Mouse (Mus musculus) G1E-ER4 (cell line): ENCODE measurements around the gene Ccr7. TPM values are rescaled to one million over a fixed set of nuclear protein-coding genes. Genes with fewer than 3 reads are reported as not detected.

ENCODE experiments used
- GATA1 ChIP-seq: IDR thresholded peaks from one replicate; pipeline ENCODE4 v1.8.0; 2012; ENCODE audit warnings: low read length, inconsistent platforms
- polyA plus RNA-seq: library from polyadenylated mRNA; stranded (reverse); fragments of >175 nt; gene quantifications from 2 replicates; pipeline ENCODE4 v1.2.3, GENCODE M21; 2012

The Ccr7 gene
- polyA plus RNA-seq, 1 experiment: not detected

DNA sequence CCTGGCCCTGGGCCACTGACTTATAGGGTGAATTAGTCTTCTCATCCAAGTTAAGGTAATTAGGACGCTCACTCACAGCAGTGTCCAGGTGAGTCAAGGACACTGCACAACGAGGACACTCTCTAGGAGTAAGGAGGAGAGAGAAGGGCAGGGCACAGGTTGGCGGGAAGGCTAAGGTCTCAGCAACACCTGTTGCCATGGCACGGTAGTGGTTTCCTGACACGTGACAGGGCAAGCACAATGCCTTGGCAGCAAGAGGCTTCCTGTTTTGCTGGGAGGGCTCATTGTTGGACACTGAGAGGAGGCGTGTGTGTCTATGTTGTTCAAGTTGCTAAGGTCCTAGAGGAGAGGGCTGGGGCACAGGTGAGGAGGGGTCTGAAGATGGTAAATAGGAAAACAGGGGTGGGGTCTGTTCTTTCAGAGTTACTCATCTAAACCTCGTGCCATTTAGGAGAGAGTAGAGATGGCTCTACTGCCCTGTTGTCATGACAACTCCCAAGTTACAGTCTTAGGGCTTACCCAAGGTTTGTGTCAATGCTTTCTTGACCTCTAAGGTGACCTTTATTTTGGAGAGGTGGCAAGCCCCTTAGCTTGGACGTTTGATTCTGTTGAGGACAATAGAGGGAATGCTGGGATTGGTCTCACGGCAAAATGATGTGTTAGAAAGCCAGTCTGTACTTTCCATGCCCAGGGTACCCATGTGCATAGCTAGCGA is 8.3 kb upstream of the Ccr7 start:
- no peak for TF ChIP-seq GATA1

DNA sequence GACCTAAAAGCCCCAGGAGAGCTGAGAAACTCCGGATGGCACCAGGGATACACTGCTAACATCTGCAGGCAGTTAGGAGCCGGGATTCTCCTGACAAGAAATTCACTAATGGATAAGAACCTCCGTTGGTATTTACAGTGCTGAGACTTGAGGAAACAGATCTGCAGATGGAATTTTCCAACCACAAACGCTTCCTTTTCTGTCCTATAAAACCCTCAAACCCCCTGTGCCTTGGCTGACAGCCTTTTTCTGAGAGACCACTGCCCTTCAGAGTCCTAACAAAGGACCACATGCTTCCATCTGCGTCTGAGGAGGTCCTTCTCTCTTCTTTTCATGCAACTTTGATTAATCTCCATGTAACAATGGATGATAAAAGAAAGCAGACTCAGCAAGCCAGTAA is 6.8 kb upstream of the Ccr7 start:
- TF ChIP-seq GATA1: no peak

- TF ChIP-seq GATA1: no peak
Measured at GRCm38 (mm10) chr11:99160228-99160627, 5.4 kb upstream of the Ccr7 start.

DNA sequence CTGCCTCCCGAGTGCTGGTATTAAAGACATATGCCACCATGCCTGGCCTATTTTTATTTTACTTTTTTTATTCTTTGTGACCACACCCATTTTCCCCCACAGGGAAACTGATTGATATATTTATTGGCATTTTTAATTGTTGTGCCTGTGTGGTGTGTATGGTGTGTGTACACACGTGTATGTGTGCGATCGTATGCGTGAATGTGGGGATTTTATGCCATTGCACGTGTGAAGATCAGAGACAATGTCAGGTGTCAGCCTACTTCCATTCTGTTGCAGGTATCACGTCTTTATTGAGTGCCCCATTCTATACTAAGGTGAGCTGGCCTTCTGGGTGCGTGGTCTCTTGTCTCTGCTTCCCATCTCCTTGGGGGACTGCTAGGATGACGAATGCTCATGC is 940 bp upstream of the Ccr7 start:
- TF ChIP-seq GATA1: no peak

GRCm38 (mm10) chr11:99153767-99154753 is 817 bp downstream of the Ccr7 start:
- TF ChIP-seq GATA1: no peak

DNA sequence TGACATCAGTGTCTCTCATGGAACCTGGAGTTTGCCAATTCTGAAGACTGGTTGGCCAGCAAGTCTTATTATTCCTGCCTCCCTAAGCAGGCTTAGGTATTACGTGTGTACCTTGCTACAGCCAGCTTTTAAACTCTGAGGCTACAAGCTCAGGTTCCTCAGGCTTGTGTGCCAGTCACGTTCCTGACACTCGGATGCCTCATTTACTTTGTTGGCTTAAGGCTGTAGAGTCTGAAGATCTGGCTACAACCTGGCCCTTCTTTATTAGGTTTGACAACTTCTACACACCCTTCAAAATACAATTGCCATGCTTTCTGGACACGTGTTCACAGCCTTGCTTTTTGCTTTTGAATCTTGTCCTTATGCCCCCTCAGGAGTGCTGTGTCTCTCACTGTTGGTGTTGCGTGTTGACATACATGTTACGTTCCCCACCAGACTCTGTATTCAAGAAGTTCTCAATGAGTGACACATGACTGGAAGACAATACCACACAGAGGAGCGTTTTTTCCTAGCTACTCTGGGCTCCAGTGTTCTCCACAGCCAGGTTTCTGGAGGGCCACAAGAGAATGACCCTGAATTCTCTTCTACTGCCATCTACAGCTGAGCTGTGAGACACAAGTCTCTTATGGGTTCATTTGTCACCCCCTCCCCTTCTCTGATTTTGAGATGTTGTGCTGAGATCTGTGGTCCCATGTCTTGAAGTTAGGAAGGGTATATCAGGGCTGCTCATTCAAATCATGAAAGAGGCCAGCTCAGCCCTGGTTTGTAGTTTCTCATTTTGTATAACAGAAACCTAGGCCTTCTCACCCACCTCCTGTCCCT is 2.3 kb downstream of the Ccr7 start:
- TF ChIP-seq GATA1: no peak

DNA sequence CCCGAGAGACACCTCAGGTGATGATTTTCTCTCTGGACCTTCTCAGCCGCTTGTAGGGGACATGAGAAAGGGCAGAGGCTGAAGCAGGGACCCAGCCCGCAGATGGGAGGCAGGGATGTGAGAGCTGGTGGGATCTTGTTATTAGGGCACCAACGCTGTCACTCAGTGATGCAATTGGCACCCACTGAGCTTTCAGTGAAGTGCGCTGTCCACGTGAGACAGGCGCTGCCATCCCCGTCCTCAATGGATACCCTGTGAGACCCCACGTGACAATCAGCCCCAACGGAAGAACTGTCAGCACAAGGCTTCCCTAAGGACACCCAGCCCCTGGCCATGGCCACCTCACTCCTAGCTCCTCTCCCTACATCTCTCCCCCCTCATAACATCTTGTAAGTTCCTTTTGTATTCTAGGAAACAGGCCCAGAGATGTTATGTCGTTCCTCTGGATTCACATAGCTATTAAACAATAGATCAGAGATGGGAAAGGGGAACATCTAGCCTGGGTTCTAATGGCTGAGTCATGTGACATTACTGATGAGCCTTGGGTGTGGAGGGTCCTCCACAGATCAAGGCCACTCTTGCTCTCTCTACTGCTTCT is 3.4 kb downstream of the Ccr7 start:
- TF ChIP-seq GATA1: no peak

GRCm38 (mm10) chr11:99150889-99151288 is 4.0 kb downstream of the Ccr7 start:
- no peak for TF ChIP-seq GATA1

DNA sequence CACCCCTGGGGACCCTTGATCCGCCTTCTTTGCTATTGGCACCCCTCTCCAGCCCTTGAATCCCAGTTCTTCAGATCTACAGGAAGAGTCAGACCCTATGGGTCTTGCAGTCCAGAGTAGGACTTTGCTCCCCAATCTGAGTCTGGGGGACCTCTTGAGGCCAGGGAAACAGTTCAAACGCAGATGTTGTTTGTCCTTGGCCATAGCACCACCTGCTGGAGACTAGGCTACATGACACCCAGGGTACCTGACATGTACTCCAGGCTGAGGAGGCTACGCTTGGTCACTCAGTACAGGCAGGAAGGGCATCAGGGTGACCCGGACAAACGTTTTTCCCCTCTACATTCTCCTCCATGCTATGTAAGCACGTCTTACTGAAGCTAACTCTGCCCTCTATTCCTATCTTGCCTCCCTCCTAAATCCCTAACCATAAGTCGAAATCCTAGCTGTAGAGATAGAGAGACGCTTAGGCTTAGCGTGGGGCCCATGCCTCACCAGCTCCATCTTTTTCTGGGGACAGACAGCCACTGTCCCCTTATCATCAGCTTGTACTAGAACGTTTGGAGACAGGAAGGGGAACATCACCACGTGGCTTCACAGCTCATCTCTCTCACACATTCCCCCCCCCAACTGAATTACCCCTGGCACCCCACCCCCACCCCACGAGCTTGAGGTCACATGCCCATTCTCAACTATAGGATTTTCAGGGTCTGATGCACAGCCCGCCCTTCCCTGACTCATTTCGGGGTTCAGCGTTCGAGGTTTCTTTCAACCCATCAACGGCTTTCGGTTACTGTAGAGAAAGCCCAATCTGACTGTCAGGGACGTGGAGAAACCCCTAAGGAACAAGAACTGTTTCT is 4.7 kb downstream of the Ccr7 start:
- no peak for TF ChIP-seq GATA1

DNA sequence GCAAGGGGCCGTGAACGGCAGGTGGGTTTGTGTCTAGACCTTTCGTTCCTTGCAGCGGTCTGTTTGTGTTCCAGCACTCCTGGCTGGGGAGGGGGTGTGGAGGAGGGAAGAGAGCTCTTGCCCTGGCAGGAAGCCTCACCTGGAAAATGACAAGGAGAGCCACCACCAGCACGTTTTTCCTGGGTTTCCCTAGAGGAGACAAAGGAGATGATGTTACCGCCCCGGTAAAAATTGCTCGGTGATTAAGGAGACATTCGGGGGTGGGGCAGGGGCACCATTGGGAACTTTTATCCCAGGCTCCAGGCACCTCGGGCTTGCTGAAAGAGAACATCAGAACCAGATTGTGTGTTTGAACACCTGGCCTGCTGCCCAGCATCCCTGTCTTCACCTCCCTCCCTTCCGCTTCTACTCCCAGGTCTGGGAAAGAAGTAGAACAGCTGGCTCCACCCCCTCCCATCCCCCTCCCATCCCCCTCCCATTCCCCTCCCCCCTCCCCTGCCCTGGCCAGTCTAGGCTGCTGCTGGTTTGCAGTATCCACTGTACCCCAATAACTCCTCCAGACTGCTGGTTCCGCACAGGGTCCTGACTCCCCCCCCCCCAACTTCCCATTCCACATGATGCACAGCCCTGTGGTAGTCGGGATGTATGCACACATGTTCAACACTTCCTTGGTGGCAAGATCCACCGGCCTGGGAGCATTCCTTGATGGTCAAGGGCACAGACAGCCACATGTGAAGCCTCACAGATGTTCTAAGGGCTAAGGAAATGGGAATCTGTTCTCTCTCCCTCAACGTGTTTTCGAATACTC is 5.8 kb downstream of the Ccr7 start:
- no peak for TF ChIP-seq GATA1

GRCm38 (mm10) chr11:99148400-99148799 is 6.5 kb downstream of the Ccr7 start:
- no peak for TF ChIP-seq GATA1

- no peak for TF ChIP-seq GATA1
Measured at GRCm38 (mm10) chr11:99147920-99148289, 7.0 kb downstream of the Ccr7 start.

DNA sequence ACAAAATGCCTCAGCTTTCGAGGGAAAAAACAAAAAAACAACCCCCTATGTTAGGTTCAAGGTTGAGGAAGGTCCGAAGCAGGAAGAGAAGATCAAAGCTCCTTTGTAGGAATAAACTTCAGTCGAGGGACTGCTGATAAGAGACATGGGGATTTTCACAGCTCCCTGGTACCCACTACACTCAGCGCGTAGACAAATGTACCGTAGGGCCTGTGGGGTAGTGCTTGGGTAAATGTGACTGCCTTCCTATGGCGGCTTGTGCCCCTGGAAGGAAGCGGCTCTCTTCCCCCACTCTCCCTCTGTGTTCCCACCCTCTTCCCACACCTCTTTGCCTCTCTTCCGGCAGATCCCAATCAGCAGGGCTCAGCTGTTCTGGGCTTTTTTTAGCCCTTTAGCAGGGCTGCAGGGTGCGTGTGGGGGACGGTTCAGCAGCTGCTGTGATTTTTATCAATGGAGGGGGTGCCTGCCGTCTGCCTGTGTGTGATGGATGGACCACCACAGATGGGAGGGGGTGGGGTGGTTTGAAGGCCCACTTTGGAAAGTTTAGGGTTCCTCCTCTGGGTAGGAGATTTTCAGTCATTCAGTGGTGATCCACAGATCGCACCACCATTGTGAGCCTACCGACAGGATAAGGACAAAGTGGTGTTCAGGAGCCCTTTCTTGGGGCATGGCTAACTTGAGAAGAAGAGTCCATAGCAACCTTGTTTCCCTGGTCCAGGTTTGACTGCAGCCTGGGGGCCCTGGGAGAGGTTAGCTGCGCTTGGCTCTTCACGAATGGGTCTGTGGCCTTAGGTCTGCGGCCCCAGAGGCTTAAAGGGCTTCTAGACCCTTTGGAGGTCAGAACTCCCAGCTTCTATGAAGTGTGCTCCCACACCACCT is 7.6 kb downstream of the Ccr7 start:
- no peak for TF ChIP-seq GATA1
